Mouse (Mus musculus): Measurements from ENCODE around the gene Ceacam10. TPM values are rescaled to one million over a fixed set of nuclear protein-coding genes. Genes with fewer than 3 reads are reported as not detected.

Ceacam10 gene
- polyA plus RNA-seq, 2 experiments = 0.34 to 0.39 TPM

DNA sequence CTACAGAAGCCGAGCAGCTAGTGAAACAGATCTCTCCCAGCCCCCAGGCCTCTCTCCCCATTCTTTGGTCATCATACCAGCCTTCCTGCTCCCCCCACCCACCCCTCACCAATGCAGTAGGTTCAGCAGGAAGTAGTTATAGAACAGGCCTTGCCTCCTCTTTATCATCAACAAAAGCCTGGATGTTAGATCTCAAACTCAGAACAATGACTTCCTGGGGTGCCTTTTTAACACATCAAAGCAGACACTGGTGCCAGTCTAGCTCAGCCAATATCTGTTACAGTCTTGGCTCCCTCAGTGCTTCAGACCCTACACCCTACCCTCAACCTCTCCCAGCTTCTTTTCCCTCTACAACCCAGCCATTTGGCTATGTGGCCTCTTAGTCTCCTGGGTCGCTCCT, 32.0 kb downstream of the Ceacam10 start:
- Histone ChIP-seq H3K27me3 (ENCODE audit: control insufficient read depth, insufficient read depth, low read length) (no peaks in the 10 kb centered on the region), H3K4me2 (ENCODE audit: low read depth) (no peak overlapping the region), H3K36me3 (replicated peaks; ENCODE audit: control insufficient read depth, insufficient read depth, low read depth) (no peaks in the 10 kb centered on the region), H3K4me1 (replicated peaks; ENCODE audit: control insufficient read depth in 2 of 2, insufficient read depth in 2 of 2, low read length in 1 of 2) (no peaks in the 10 kb centered on the region), H3K9me3 (ENCODE audit: control insufficient read depth, low read length) (no peaks in the 10 kb centered on the region), H3K27ac (no peak overlapping the region), H3K4me3 (ENCODE audit: insufficient read depth in 1 of 2, low read depth in 2 of 2, low read length in 2 of 2) (no peak overlapping the region), H3K9ac (replicated peaks) (no peak overlapping the region)
- no peak for DNase-seq (ENCODE audit: low read depth in 3 of 3, low spot score in 3 of 3)
- TF ChIP-seq EP300 (IDR thresholded peaks at IDR 0.05; ENCODE audit: low read depth) (no peak), CTCF (IDR thresholded peaks at IDR 0.05; ENCODE audit: low read depth) (no peak)
- 38% methylated on average over 2 of the region's 2 CpGs for WGBS (ENCODE audit: insufficient replicate concordance)
- ATAC-seq (ENCODE audit: insufficient read depth) = no peak

DNA sequence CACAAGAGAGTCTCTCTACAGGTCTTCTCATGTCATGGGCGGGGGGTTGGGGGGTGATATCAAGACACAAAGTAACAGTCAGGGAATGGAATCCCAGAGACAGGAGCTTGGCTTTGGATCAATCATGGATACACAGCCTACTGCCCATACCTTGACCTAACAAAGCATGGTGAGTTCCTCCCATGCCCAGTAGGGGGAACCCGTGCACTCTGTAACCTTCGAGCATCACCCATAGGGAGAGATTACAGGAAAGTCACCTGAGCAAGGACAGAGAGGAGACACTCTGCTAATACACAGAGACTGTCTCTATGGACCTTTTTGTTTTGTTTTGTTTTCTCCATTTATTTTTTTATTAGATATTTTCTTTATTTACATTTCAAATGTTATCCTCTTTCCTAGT, 40.5 kb downstream of the Ceacam10 start:
- peak; percentile 45 to 61 (median 52) for DNase-seq (ENCODE audit: low read depth in 3 of 3, low spot score in 3 of 3)
- Histone ChIP-seq H3K9ac (replicated peaks) (no peak overlapping the region), H3K36me3 (replicated peaks; ENCODE audit: control insufficient read depth, insufficient read depth, low read depth) (no peaks in the 10 kb centered on the region), H3K4me1 (replicated peaks; ENCODE audit: control insufficient read depth in 2 of 2, insufficient read depth in 2 of 2, low read length in 1 of 2) (no peaks in the 10 kb centered on the region), H3K4me2 (ENCODE audit: low read depth) (no peak overlapping the region), H3K9me3 (ENCODE audit: control insufficient read depth, low read length) (no peaks in the 10 kb centered on the region), H3K27ac (no peak overlapping the region), H3K4me3 (ENCODE audit: insufficient read depth in 1 of 2, low read depth in 2 of 2, low read length in 2 of 2) (no peak overlapping the region), H3K27me3 (ENCODE audit: control insufficient read depth, insufficient read depth, low read length) (no peaks in the 10 kb centered on the region; the same call in 1 of the 2 replicates)
- TF ChIP-seq EP300 (IDR thresholded peaks at IDR 0.05; ENCODE audit: low read depth) (no peak), CTCF (IDR thresholded peaks at IDR 0.05; ENCODE audit: low read depth) (peak; percentile 94)
- ATAC-seq (ENCODE audit: insufficient read depth) = peak; percentile 65; the same call in 1 of the 2 replicates
- 3% methylated on average over 3 of the region's 3 CpGs for WGBS (ENCODE audit: insufficient replicate concordance)

DNA sequence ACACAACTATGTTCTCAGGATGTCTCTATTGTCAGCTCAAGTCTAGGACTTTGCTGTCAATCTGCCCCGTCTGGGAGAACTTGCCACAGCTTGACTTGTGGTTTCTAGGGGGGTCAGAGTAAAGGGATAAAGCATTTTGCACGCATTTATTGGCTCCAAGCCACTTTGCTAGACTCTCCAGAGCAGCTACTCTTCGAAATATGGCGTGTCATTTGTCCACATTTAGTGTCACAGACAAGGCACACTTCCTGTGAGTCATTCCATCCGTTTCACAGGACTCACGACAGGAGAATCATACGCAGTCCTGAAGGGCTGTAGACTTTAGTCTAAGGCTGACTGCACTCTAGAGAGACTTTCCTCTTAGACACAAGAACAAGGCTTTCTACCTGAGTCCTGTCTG, 47.4 kb downstream of the Ceacam10 start:
- Histone ChIP-seq H3K4me3 (ENCODE audit: insufficient read depth in 1 of 2, low read depth in 2 of 2, low read length in 2 of 2) (no peak overlapping the region), H3K27ac (no peak overlapping the region), H3K4me1 (replicated peaks; ENCODE audit: control insufficient read depth in 2 of 2, insufficient read depth in 2 of 2, low read length in 1 of 2) (no peaks in the 10 kb centered on the region), H3K9ac (replicated peaks) (no peak overlapping the region), H3K36me3 (replicated peaks; ENCODE audit: control insufficient read depth, insufficient read depth, low read depth) (no peaks in the 10 kb centered on the region), H3K4me2 (ENCODE audit: low read depth) (no peak overlapping the region), H3K27me3 (ENCODE audit: control insufficient read depth, insufficient read depth, low read length) (no peaks in the 10 kb centered on the region; the same call in 1 of the 2 replicates), H3K9me3 (ENCODE audit: control insufficient read depth, low read length) (no peaks in the 10 kb centered on the region)
- whole genome bisulfite sequencing (ENCODE audit: insufficient replicate concordance) = 22% methylated on average over 7 of the region's 7 CpGs
- DNase-seq (ENCODE audit: low read depth in 3 of 3, low spot score in 3 of 3) (no peak), ATAC-seq (ENCODE audit: insufficient read depth) (no peak)
- no peak for TF ChIP-seq CTCF (IDR thresholded peaks at IDR 0.05; ENCODE audit: low read depth)

DNA sequence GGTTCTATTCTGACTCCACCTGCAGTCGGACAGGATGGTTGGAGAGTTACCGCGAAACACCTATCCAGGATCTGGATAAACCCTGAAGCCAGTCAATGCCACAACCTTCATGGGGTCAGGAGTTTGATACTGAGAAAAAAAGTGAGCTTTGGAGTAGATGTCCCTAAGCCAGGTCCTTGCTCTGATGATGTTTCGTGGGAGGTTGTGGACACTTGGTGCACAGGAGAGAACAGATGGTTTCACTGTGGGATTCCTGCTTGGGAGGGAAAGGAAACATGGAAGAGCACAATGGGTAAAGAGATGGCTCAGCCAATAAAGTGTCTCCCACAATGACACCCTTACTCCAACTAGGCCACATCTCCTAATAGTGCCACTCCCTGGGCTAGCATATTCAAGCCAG, 50.2 kb downstream of the Ceacam10 start:
- Histone ChIP-seq H3K27me3 (ENCODE audit: control insufficient read depth, insufficient read depth, low read length) (no peaks in the 10 kb centered on the region; the same call in 1 of the 2 replicates), H3K4me1 (replicated peaks; ENCODE audit: control insufficient read depth in 2 of 2, insufficient read depth in 2 of 2, low read length in 1 of 2) (no peaks in the 10 kb centered on the region), H3K27ac (no peak overlapping the region), H3K9ac (replicated peaks) (no peak overlapping the region), H3K9me3 (ENCODE audit: control insufficient read depth, low read length) (no peaks in the 10 kb centered on the region), H3K36me3 (replicated peaks; ENCODE audit: control insufficient read depth, insufficient read depth, low read depth) (no peaks in the 10 kb centered on the region), H3K4me2 (ENCODE audit: low read depth) (no peak overlapping the region), H3K4me3 (ENCODE audit: insufficient read depth in 1 of 2, low read depth in 2 of 2, low read length in 2 of 2) (no peak overlapping the region)
- ATAC-seq (ENCODE audit: insufficient read depth) = no peak
- no peak for DNase-seq (ENCODE audit: low read depth in 3 of 3, low spot score in 3 of 3)
- TF ChIP-seq CTCF (IDR thresholded peaks at IDR 0.05; ENCODE audit: low read depth) = no peak
- TF ChIP-seq EP300 (IDR thresholded peaks at IDR 0.05; ENCODE audit: low read depth) = no peak
- 76% methylated on average over 4 of the region's 4 CpGs for WGBS (ENCODE audit: insufficient replicate concordance)

Other genes with a start within 250 kb of the Ceacam10 start
- 1.7 and 1.8 TPM in 2 replicates for gene Irgq, start 246.5 kb upstream of the Ceacam10 start, polyA plus RNA-seq (2012; rRNA removed)
- gene Irgq, start 246.5 kb upstream of the Ceacam10 start, polyA plus RNA-seq (2014; fragmentation: Nextera tagmentation; extraction: Ambion mirVana) = 1.0 and 1.6 TPM in 2 replicates
- not detected in 2 replicates for gene Pinlyp, start 231.1 kb upstream of the Ceacam10 start, polyA plus RNA-seq (2012; rRNA removed)
- gene Pinlyp, start 231.1 kb upstream of the Ceacam10 start, polyA plus RNA-seq (2014; fragmentation: Nextera tagmentation; extraction: Ambion mirVana) = not detected in 2 replicates
- 27.8 and 28.8 TPM in 2 replicates for gene Xrcc1, start 230.9 kb upstream of the Ceacam10 start, polyA plus RNA-seq (2012; rRNA removed)
- 27.3 and 40.9 TPM in 2 replicates for gene Xrcc1, start 230.9 kb upstream of the Ceacam10 start, polyA plus RNA-seq (2014; fragmentation: Nextera tagmentation; extraction: Ambion mirVana)
- 14.8 and 16.5 TPM in 2 replicates for gene Ethe1, start 189.7 kb upstream of the Ceacam10 start, polyA plus RNA-seq (2012; rRNA removed)
- gene Ethe1, start 189.7 kb upstream of the Ceacam10 start, polyA plus RNA-seq (2014; fragmentation: Nextera tagmentation; extraction: Ambion mirVana) = 24.8 and 27.3 TPM in 2 replicates
- 0.09 and 0.11 TPM in 2 replicates for gene Zfp575, start 189.6 kb upstream of the Ceacam10 start, polyA plus RNA-seq (2012; rRNA removed)
- 0.04 TPM in 1 of 2 replicates, not detected in the other for gene Zfp575, start 189.6 kb upstream of the Ceacam10 start, polyA plus RNA-seq (2014; fragmentation: Nextera tagmentation; extraction: Ambion mirVana)
- gene Phldb3, start 166.4 kb upstream of the Ceacam10 start, polyA plus RNA-seq (2012; rRNA removed) = 0.38 and 0.59 TPM in 2 replicates
- 0.06 and 0.15 TPM in 2 replicates for gene Phldb3, start 166.4 kb upstream of the Ceacam10 start, polyA plus RNA-seq (2014; fragmentation: Nextera tagmentation; extraction: Ambion mirVana)
- gene Lypd3, start 140.7 kb upstream of the Ceacam10 start, polyA plus RNA-seq (2012; rRNA removed) = 0.03 TPM in 1 of 2 replicates, not detected in the other
- not detected in 2 replicates for gene Lypd3, start 140.7 kb upstream of the Ceacam10 start, polyA plus RNA-seq (2014; fragmentation: Nextera tagmentation; extraction: Ambion mirVana)
- not detected in 2 replicates for gene Tex101, start 100.5 kb upstream of the Ceacam10 start, polyA plus RNA-seq (2012; rRNA removed)
- gene Tex101, start 100.5 kb upstream of the Ceacam10 start, polyA plus RNA-seq (2014; fragmentation: Nextera tagmentation; extraction: Ambion mirVana) = not detected in 2 replicates
- not detected in 2 replicates for gene BC049730, start 68.0 kb upstream of the Ceacam10 start, polyA plus RNA-seq (2012; rRNA removed)
- not detected in 2 replicates for gene BC049730, start 68.0 kb upstream of the Ceacam10 start, polyA plus RNA-seq (2014; fragmentation: Nextera tagmentation; extraction: Ambion mirVana)
- not detected in 2 replicates for gene Gm4763, start 50.3 kb upstream of the Ceacam10 start, polyA plus RNA-seq (2012; rRNA removed)
- not detected in 2 replicates for gene Gm4763, start 50.3 kb upstream of the Ceacam10 start, polyA plus RNA-seq (2014; fragmentation: Nextera tagmentation; extraction: Ambion mirVana)
- 1.0 and 1.1 TPM in 2 replicates for gene Cd177, start 16.9 kb upstream of the Ceacam10 start, polyA plus RNA-seq (2012; rRNA removed)
- gene Cd177, start 16.9 kb upstream of the Ceacam10 start, polyA plus RNA-seq (2014; fragmentation: Nextera tagmentation; extraction: Ambion mirVana) = 1.9 and 2.8 TPM in 2 replicates
- 0.37 and 1.5 TPM in 2 replicates for gene Gm9844, start 85.0 kb downstream of the Ceacam10 start, polyA plus RNA-seq (2012; rRNA removed)
- 1.3 and 2.2 TPM in 2 replicates for gene Gm9844, start 85.0 kb downstream of the Ceacam10 start, polyA plus RNA-seq (2014; fragmentation: Nextera tagmentation; extraction: Ambion mirVana)
- gene Lypd4, start 92.7 kb downstream of the Ceacam10 start, polyA plus RNA-seq (2012; rRNA removed) = not detected in 2 replicates
- not detected in 2 replicates for gene Lypd4, start 92.7 kb downstream of the Ceacam10 start, polyA plus RNA-seq (2014; fragmentation: Nextera tagmentation; extraction: Ambion mirVana)
- gene Dmrtc2, start 92.9 kb downstream of the Ceacam10 start, polyA plus RNA-seq (2012; rRNA removed) = not detected in 2 replicates
- not detected in 2 replicates for gene Dmrtc2, start 92.9 kb downstream of the Ceacam10 start, polyA plus RNA-seq (2014; fragmentation: Nextera tagmentation; extraction: Ambion mirVana)
- 418 and 615 TPM in 2 replicates for gene Rps19, start 107.2 kb downstream of the Ceacam10 start, polyA plus RNA-seq (2012; rRNA removed)
- gene Rps19, start 107.2 kb downstream of the Ceacam10 start, polyA plus RNA-seq (2014; fragmentation: Nextera tagmentation; extraction: Ambion mirVana) = 1,649 and 1,654 TPM in 2 replicates
- gene Cd79a, start 120.2 kb downstream of the Ceacam10 start, polyA plus RNA-seq (2012; rRNA removed) = 0.81 and 1.0 TPM in 2 replicates
- 1.4 and 2.0 TPM in 2 replicates for gene Cd79a, start 120.2 kb downstream of the Ceacam10 start, polyA plus RNA-seq (2014; fragmentation: Nextera tagmentation; extraction: Ambion mirVana)
- 44.2 and 44.3 TPM in 2 replicates for gene Arhgef1, start 125.7 kb downstream of the Ceacam10 start, polyA plus RNA-seq (2012; rRNA removed)
- gene Arhgef1, start 125.7 kb downstream of the Ceacam10 start, polyA plus RNA-seq (2014; fragmentation: Nextera tagmentation; extraction: Ambion mirVana) = 28.7 and 31.1 TPM in 2 replicates
- not detected in 2 replicates for gene Gm4881, start 167.3 kb downstream of the Ceacam10 start, polyA plus RNA-seq (2012; rRNA removed)
- gene Gm4881, start 167.3 kb downstream of the Ceacam10 start, polyA plus RNA-seq (2014; fragmentation: Nextera tagmentation; extraction: Ambion mirVana) = not detected in 2 replicates
- gene Rabac1, start 195.5 kb downstream of the Ceacam10 start, polyA plus RNA-seq (2012; rRNA removed) = 46.8 and 56.5 TPM in 2 replicates
- gene Rabac1, start 195.5 kb downstream of the Ceacam10 start, polyA plus RNA-seq (2014; fragmentation: Nextera tagmentation; extraction: Ambion mirVana) = 60.7 and 62.2 TPM in 2 replicates
- 0.38 and 0.50 TPM in 2 replicates for gene Atp1a3, start 228.8 kb downstream of the Ceacam10 start, polyA plus RNA-seq (2012; rRNA removed)
- 0.60 and 0.68 TPM in 2 replicates for gene Atp1a3, start 228.8 kb downstream of the Ceacam10 start, polyA plus RNA-seq (2014; fragmentation: Nextera tagmentation; extraction: Ambion mirVana)

All from liver, embryonic 14.5 days (tissue).